Mouse (Mus musculus): ENCODE results near the gene Elmo3.

The Elmo3 gene

DNA sequence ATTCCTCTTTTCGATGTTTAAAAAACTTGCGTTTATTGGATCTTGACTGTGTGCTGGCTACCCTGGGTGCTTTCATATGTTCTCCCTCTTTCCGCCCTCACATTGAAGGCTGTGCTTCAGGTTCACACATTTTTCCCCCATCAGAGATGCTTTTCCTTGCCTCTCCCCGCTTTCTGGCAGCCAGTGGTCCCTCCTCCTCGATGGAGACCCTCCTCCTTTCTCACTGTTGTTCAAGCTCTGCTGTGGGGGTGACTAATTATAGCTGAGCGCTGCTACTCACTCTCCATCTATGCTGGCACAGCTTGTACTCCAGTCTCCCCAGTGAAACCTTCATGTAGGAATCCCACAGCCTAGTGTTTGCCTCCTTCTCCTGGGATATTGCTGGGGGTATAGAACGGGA lies 44.8 kb downstream of the Elmo3 start:
- in situ Hi-C loops (cut with MboI, MseI) = no loop called here

DNA sequence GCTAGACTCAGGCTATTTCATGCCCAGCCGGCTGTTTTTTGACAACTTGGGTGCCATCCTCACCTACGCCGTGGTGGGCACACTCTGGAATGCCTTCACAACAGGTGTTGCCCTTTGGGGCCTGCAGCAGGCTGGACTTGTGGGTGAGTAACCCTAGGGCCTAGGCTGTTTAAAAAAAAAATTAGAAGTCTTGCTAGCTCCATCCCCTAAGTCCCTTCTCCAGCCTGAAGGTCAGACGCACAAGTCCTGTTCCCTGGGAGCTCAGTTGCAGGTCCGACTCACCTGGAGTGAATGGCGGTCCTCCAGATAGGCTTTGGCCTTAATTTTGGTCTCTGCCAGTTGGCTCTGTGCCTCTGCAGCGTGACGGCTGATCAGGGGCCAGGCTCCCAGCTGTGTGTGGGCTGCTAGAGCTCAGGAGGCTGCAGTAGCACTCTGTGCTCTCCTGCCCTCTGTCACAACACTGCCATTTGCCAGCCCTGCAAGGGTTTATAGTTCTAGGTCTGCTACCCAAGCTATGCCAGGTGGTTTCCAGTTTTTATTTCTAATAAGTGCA lies 48.3 kb downstream of the Elmo3 start:
- in situ Hi-C loops (cut with MboI, MseI) = no loop called here

DNA sequence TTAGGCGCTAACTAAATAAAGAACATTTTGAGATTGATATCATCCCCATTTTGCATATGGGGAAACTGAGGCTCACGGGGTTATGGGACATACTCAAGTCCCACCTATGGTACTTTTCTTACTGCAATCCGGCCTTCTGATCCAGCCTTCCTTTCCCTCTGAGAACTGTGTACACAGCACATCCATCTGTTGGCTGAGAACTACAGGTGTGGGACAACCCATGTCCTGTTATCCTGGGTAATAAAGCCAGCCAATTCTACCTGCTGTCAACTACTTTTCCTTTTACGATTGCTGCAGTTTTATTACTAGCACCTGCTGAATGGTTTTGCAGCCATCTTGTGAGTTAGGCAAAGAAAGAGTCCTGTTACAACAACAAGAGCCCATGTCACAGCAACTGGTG lies 49.1 kb downstream of the Elmo3 start:
- in situ Hi-C loops (cut with MboI, MseI) = no loop called here

DNA sequence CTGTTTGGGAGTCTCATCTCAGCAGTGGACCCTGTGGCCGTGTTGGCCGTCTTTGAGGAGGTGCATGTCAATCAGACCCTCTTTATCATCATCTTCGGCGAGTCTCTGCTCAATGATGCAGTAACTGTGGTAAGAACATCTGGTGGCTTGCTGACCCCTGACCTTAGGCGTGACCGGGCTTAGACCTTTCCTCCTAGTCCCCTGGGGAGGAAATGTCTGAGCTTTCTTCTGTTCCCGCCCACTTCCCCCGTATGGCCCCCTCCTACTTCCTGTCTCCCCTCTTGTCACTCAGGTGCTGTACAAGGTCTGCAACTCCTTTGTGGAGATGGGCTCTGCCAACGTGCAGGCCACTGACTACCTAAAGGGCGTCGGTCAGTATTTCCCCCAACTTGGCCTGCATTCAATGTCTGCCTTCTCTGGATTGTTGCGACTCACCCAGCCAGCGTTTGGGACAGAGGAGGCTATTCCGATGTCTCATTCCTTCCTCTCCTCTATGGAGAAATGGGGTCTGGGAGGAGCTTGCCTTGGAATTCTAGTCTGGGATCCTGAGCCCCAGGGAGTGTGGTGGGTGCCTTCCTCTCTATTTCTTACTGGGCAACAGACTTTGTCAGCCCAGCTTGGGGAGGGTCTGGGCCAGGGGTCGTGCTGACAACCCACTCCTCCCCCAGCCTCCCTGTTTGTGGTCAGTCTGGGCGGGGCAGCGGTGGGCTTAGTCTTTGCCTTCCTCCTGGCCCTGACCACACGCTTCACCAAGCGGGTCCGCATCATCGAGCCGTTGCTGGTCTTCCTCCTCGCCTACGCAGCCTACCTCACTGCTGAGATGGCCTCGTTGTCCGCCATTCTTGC lies 50.0 kb downstream of the Elmo3 start:
- in situ Hi-C loops (cut with MboI, MseI) = no loop called here

DNA sequence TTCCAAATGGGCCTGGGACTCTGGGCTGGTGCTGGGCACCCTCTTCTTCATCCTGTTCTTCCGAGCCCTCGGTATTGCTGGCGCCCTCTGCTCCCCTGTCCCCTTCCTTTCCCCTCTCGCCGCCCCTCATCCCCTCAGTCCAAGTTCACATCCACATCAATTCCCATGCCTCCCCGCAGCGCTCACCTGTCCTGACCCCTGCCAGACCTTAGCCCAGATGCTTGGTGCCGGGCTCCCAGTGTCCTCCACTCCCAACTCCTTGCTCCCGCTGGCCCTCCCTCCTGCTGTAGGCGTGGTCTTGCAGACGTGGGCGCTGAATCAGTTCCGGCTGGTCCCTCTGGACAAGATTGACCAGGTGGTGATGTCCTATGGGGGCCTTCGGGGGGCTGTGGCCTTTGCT lies 51.3 kb downstream of the Elmo3 start:
- in situ Hi-C loops (cut with MboI, MseI) = no loop called here

DNA sequence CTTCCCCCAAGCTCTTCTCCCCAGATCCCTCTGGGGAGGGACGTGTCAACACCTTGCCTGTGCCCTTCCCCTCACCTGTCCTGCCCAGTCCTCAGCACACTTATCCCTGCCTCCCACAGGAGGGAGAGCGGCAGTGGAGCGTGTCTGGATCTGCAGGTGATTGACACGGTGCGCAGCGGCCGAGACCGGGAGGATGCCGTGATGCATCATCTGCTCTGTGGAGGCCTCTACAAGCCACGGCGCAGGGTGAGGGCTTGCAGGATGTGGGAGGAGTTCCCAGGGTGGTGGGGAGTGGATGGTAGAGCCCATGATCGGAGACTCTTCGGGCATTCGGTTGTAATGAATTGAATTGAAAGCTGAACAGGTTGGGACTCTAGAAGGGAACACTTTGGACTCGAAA lies 53.8 kb downstream of the Elmo3 start:
- in situ Hi-C loops (cut with MboI, MseI) = no loop called here

DNA sequence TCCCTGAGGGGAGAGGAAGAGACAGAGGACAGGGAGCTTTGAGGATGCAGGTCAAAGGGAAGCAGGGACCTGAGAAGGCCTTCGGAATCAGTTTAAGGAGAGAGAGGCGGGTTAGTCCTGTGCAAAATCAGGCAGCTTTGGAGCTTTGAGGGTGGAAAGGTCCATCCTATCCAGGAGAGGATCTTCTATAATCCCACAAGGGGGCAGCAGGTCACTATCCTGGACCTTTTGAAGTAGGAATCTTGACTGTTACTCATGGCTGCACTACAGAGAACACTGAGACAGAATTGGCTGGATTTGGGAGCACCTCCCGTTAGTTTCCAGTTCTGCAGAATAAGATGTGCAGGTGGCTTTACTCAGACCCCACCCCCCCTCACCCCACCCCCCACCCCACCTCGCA lies 54.2 kb downstream of the Elmo3 start:
- in situ Hi-C loops (cut with MboI, MseI) = no loop called here
